Mouse (Mus musculus) ovary, postnatal 36 days (tissue): ENCODE results near the gene Insig2.

ENCODE experiments used
- DNase-seq: peaks from one replicate; pipeline ENCODE4 v3.0.0; 2022; ENCODE audit warnings: low spot score, mixed read lengths

The Insig2 gene

GRCm38 (mm10) chr1:121326591-121327343, 5.6 kb downstream of the Insig2 start:
- DNase-seq: no peak

GRCm38 (mm10) chr1:121323501-121323900, 8.9 kb downstream of the Insig2 start:
- DNase-seq: no peak

GRCm38 (mm10) chr1:121314766-121315428, 17.5 kb downstream of the Insig2 start:
- DNase-seq: no peak

GRCm38 (mm10) chr1:121313181-121313580, 19.2 kb downstream of the Insig2 start:
- DNase-seq: no peak

- DNase-seq: no peak
Observed at GRCm38 (mm10) chr1:121312326-121312725, 20.1 kb downstream of the Insig2 start.

- no peak for DNase-seq
Observed at GRCm38 (mm10) chr1:121296717-121297255, 35.6 kb downstream of the Insig2 start.

- no peak for DNase-seq
Observed at GRCm38 (mm10) chr1:121293571-121293970, 38.8 kb downstream of the Insig2 start.

- no peak for DNase-seq
Observed at GRCm38 (mm10) chr1:121290841-121291240, 41.5 kb downstream of the Insig2 start.

GRCm38 (mm10) chr1:121290340-121290739, 42.0 kb downstream of the Insig2 start:
- DNase-seq: no peak

- no peak for DNase-seq
Observed at GRCm38 (mm10) chr1:121284197-121284596, 48.2 kb downstream of the Insig2 start.

- DNase-seq: no peak
Observed at GRCm38 (mm10) chr1:121280501-121280900, 51.9 kb downstream of the Insig2 start.

GRCm38 (mm10) chr1:121278370-121278769, 54.0 kb downstream of the Insig2 start:
- DNase-seq: no peak

- DNase-seq: no peak
Observed at GRCm38 (mm10) chr1:121277466-121277865, 54.9 kb downstream of the Insig2 start.

GRCm38 (mm10) chr1:121275961-121276506, 56.4 kb downstream of the Insig2 start:
- DNase-seq: no peak

GRCm38 (mm10) chr1:121260171-121260741, 72.1 kb downstream of the Insig2 start:
- no peak for DNase-seq
